Mouse (Mus musculus): ENCODE data around the gene Maats1. TPM values are rescaled to one million over a fixed set of nuclear protein-coding genes. Genes with fewer than 3 reads are reported as not detected.

Gene Maats1
- 0.06 and 0.07 TPM in 2 replicates for polyA plus RNA-seq (2012; rRNA removed; ENCODE audit: low replicate concordance)

GRCm38 (mm10) chr16:38341396-38342324 is at the start of gene Maats1:
TSS of gene Maats1 (minus strand) at chr16:38342143.

GRCm38 (mm10) chr16:38361933-38362332 is 20.0 kb upstream of the Maats1 start, which contains the start of gene Popdc2:
TSS of gene Popdc2 (plus strand) at chr16:38362209.

GRCm38 (mm10) chr16:38346529-38347325 is 4.8 kb upstream of the Maats1 start, which contains the start of the genes Cox17 and Gm21987:
TSS of gene Cox17 (plus strand) at chr16:38346991.
TSS of gene Gm21987 (plus strand) at chr16:38347040.

GRCm38 (mm10) chr16:38294685-38295348 is 47.1 kb downstream of the Maats1 start, which contains the start of gene Nr1i2:
TSS of gene Nr1i2 (minus strand) at chr16:38294824.

Other genes starting within 250 kb of the Maats1 start
- gene Nr1i2, start 47.3 kb downstream of the Maats1 start, polyA plus RNA-seq (2012; rRNA removed; ENCODE audit: low replicate concordance): 0.10 TPM in 1 of 2 replicates, not detected in the other
- 50.9 and 52.2 TPM in 2 replicates for gene Cox17, start 4.8 kb upstream of the Maats1 start, polyA plus RNA-seq (2012; rRNA removed; ENCODE audit: low replicate concordance)
- gene Gm21987, start 4.9 kb upstream of the Maats1 start, polyA plus RNA-seq (2012; rRNA removed; ENCODE audit: low replicate concordance): not detected in 2 replicates
- 10.9 and 32.5 TPM in 2 replicates for gene Popdc2, start 20.1 kb upstream of the Maats1 start, polyA plus RNA-seq (2012; rRNA removed; ENCODE audit: low replicate concordance)
- 49.3 and 72.5 TPM in 2 replicates for gene Pla1a, start 91.0 kb upstream of the Maats1 start, polyA plus RNA-seq (2012; rRNA removed; ENCODE audit: low replicate concordance)
- gene Adprh, start 110.6 kb upstream of the Maats1 start, polyA plus RNA-seq (2012; rRNA removed; ENCODE audit: low replicate concordance): 44.9 and 51.0 TPM in 2 replicates
- 1.1 and 1.8 TPM in 2 replicates for gene Cd80, start 113.4 kb upstream of the Maats1 start, polyA plus RNA-seq (2012; rRNA removed; ENCODE audit: low replicate concordance)
- 16.8 and 35.9 TPM in 2 replicates for gene Timmdc1, start 180.5 kb upstream of the Maats1 start, polyA plus RNA-seq (2012; rRNA removed; ENCODE audit: low replicate concordance)
- gene Poglut1, start 208.1 kb upstream of the Maats1 start, polyA plus RNA-seq (2012; rRNA removed; ENCODE audit: low replicate concordance): 20.6 and 40.5 TPM in 2 replicates
- gene Tmem39a, start 216.6 kb upstream of the Maats1 start, polyA plus RNA-seq (2012; rRNA removed; ENCODE audit: low replicate concordance): 68.7 and 171 TPM in 2 replicates

Data from mammary gland, adult 2 months (tissue).